Mouse (Mus musculus): ENCODE results near the gene Tex30. TPM values are rescaled to one million over a fixed set of nuclear protein-coding genes. Genes with fewer than 3 reads are reported as not detected.

Gene Tex30
- polyA plus RNA-seq, 1 experiment, result 6.5 TPM

GRCm38 (mm10) chr1:44119201-44120073 is 17.2 kb upstream of the Tex30 start:
- peak overlapping the region; percentile 91 for H3K4me2 ChIP-seq (ENCODE audit: low read depth)
- H3K4me3 ChIP-seq, result peak overlapping the region; percentile 78
- H3ac ChIP-seq (ENCODE audit: control insufficient read depth, insufficient read length), result peak overlapping the region; percentile 82
- TF ChIP-seq SRF (IDR thresholded peaks at IDR 0.05; ENCODE audit: control insufficient read depth, insufficient read length, low read depth) (no peak), POLR2A (IDR thresholded peaks at IDR 0.05; ENCODE audit: insufficient read length, low read depth) (peak; percentile 79), REST (IDR thresholded peaks at IDR 0.05; ENCODE audit: insufficient read depth, insufficient read length) (peak; percentile 27), USF1 (IDR thresholded peaks at IDR 0.05; ENCODE audit: low read depth) (no peak), CEBPB (IDR thresholded peaks at IDR 0.05; ENCODE audit: insufficient read depth, poor library complexity, severe bottlenecking) (no peak), E2F4 (IDR thresholded peaks at IDR 0.05; ENCODE audit: insufficient read depth) (no peak), MYOD1 (IDR thresholded peaks at IDR 0.05; ENCODE audit: control insufficient read depth in 1 of 3, insufficient read length in 2 of 3, low read depth in 2 of 3) (no peak), MYOG (IDR thresholded peaks at IDR 0.05; ENCODE audit: control insufficient read depth in 1 of 3, insufficient read depth in 1 of 3, insufficient read length in 2 of 3, low read depth in 2 of 3) (peak in 1 of 3 experiments; percentile 1), TCF3 (IDR thresholded peaks at IDR 0.05; ENCODE audit: insufficient read length, low read depth) (no peak), TCF12 (IDR thresholded peaks at IDR 0.05; ENCODE audit: insufficient read depth, poor library complexity, severe bottlenecking) (no peak), POLR2AphosphoS2 (IDR thresholded peaks at IDR 0.05; ENCODE audit: insufficient read length, low read depth) (no peak), MAX (IDR thresholded peaks at IDR 0.05; ENCODE audit: low read depth) (no peak)
- peaks cover 21% of the 10 kb centered on the region for H3K36me3 ChIP-seq (ENCODE audit: control insufficient read depth, insufficient read depth)
- peaks cover 21% of the 10 kb centered on the region for H3K79me2 ChIP-seq (ENCODE audit: control insufficient read depth, insufficient read depth)
- H3K27me3 ChIP-seq (ENCODE audit: control insufficient read depth, insufficient read depth, insufficient read length), result no peaks in the 10 kb centered on the region

GRCm38 (mm10) chr1:44118239-44119054 is 16.2 kb upstream of the Tex30 start, which contains the start of the genes Kdelc1 and Bivm:
Gene Kdelc1, minus strand, starts transcription at chr1:44118808.
Gene Bivm, plus strand, starts transcription at chr1:44118957.
- Histone ChIP-seq H3K4me3 (peak within 1 kb of the TSS; percentile 78), H3ac (ENCODE audit: control insufficient read depth, insufficient read length) (peak within 1 kb of the TSS; percentile 82), H3K27me3 (ENCODE audit: control insufficient read depth, insufficient read depth, insufficient read length) (no peaks in the 10 kb centered on the region), H3K4me2 (ENCODE audit: low read depth) (peak within 1 kb of the TSS; percentile 91), H3K36me3 (ENCODE audit: control insufficient read depth, insufficient read depth) (peaks cover 31% of the 10 kb centered on the region), H3K79me2 (ENCODE audit: control insufficient read depth, insufficient read depth) (peaks cover 21% of the 10 kb centered on the region)
- TF ChIP-seq MYOD1 (IDR thresholded peaks at IDR 0.05; ENCODE audit: control insufficient read depth in 1 of 3, insufficient read length in 2 of 3, low read depth in 2 of 3) (no peak), E2F4 (IDR thresholded peaks at IDR 0.05; ENCODE audit: insufficient read depth) (no peak), MAX (IDR thresholded peaks at IDR 0.05; ENCODE audit: low read depth) (no peak), MYOG (IDR thresholded peaks at IDR 0.05; ENCODE audit: control insufficient read depth in 1 of 3, insufficient read depth in 1 of 3, insufficient read length in 2 of 3, low read depth in 2 of 3) (no peak), USF1 (IDR thresholded peaks at IDR 0.05; ENCODE audit: low read depth) (peak; percentile 15), CEBPB (IDR thresholded peaks at IDR 0.05; ENCODE audit: insufficient read depth, poor library complexity, severe bottlenecking) (no peak), REST (IDR thresholded peaks at IDR 0.05; ENCODE audit: insufficient read depth, insufficient read length) (no peak), TCF3 (IDR thresholded peaks at IDR 0.05; ENCODE audit: insufficient read length, low read depth) (no peak), SRF (IDR thresholded peaks at IDR 0.05; ENCODE audit: control insufficient read depth, insufficient read length, low read depth) (no peak), POLR2A (IDR thresholded peaks at IDR 0.05; ENCODE audit: insufficient read length, low read depth) (peak; percentile 64), POLR2AphosphoS2 (IDR thresholded peaks at IDR 0.05; ENCODE audit: insufficient read length, low read depth) (peak; percentile 67)

- no peak for TF ChIP-seq TCF12 (IDR thresholded peaks at IDR 0.05; ENCODE audit: insufficient read depth, poor library complexity, severe bottlenecking)
- TF ChIP-seq MYOD1 (IDR thresholded peaks at IDR 0.05; ENCODE audit: control insufficient read depth in 1 of 3, insufficient read length in 2 of 3, low read depth in 2 of 3), result no peak
- no peak for TF ChIP-seq MYOG (IDR thresholded peaks at IDR 0.05; ENCODE audit: control insufficient read depth in 1 of 3, insufficient read depth in 1 of 3, insufficient read length in 2 of 3, low read depth in 2 of 3)
- TF ChIP-seq TCF3 (IDR thresholded peaks at IDR 0.05; ENCODE audit: insufficient read length, low read depth), result no peak
- no peak for TF ChIP-seq CEBPB (IDR thresholded peaks at IDR 0.05; ENCODE audit: insufficient read depth, poor library complexity, severe bottlenecking)
- no peak for TF ChIP-seq USF1 (IDR thresholded peaks at IDR 0.05; ENCODE audit: low read depth)
- TF ChIP-seq E2F4 (IDR thresholded peaks at IDR 0.05; ENCODE audit: insufficient read depth), result no peak
- no peak for TF ChIP-seq REST (IDR thresholded peaks at IDR 0.05; ENCODE audit: insufficient read depth, insufficient read length)
- TF ChIP-seq SRF (IDR thresholded peaks at IDR 0.05; ENCODE audit: control insufficient read depth, insufficient read length, low read depth), result no peak
- TF ChIP-seq MAX (IDR thresholded peaks at IDR 0.05; ENCODE audit: low read depth), result no peak
- no peak for TF ChIP-seq POLR2A (IDR thresholded peaks at IDR 0.05; ENCODE audit: insufficient read length, low read depth)
- TF ChIP-seq POLR2AphosphoS2 (IDR thresholded peaks at IDR 0.05; ENCODE audit: insufficient read length, low read depth), result no peak
- Histone ChIP-seq H3K4me3 (peak overlapping the region; percentile 78), H3K79me2 (ENCODE audit: control insufficient read depth, insufficient read depth) (peaks cover 21% of the 10 kb centered on the region), H3K36me3 (ENCODE audit: control insufficient read depth, insufficient read depth) (peaks cover 39% of the 10 kb centered on the region), H3K27me3 (ENCODE audit: control insufficient read depth, insufficient read depth, insufficient read length) (no peaks in the 10 kb centered on the region), H3ac (ENCODE audit: control insufficient read depth, insufficient read length) (no peak overlapping the region), H3K4me2 (ENCODE audit: low read depth) (peak overlapping the region; percentile 68)
These were observed 15.3 kb upstream of the Tex30 start for GRCm38 (mm10) chr1:44117571-44117970.

GRCm38 (mm10) chr1:44102939-44103338 is 698 bp upstream of the Tex30 start:
- Histone ChIP-seq H3K79me2 (ENCODE audit: control insufficient read depth, insufficient read depth) (peaks cover 19% of the 10 kb centered on the region), H3K4me2 (ENCODE audit: low read depth) (peak overlapping the region; percentile 82), H3K27me3 (ENCODE audit: control insufficient read depth, insufficient read depth, insufficient read length) (no peaks in the 10 kb centered on the region), H3K4me3 (peak overlapping the region; percentile 53), H3ac (ENCODE audit: control insufficient read depth, insufficient read length) (no peak overlapping the region), H3K36me3 (ENCODE audit: control insufficient read depth, insufficient read depth) (peaks cover 24% of the 10 kb centered on the region)
- TF ChIP-seq MAX (IDR thresholded peaks at IDR 0.05; ENCODE audit: low read depth) (no peak), TCF12 (IDR thresholded peaks at IDR 0.05; ENCODE audit: insufficient read depth, poor library complexity, severe bottlenecking) (no peak), TCF3 (IDR thresholded peaks at IDR 0.05; ENCODE audit: insufficient read length, low read depth) (no peak), USF1 (IDR thresholded peaks at IDR 0.05; ENCODE audit: low read depth) (no peak), POLR2AphosphoS2 (IDR thresholded peaks at IDR 0.05; ENCODE audit: insufficient read length, low read depth) (no peak), POLR2A (IDR thresholded peaks at IDR 0.05; ENCODE audit: insufficient read length, low read depth) (no peak), CEBPB (IDR thresholded peaks at IDR 0.05; ENCODE audit: insufficient read depth, poor library complexity, severe bottlenecking) (no peak), SRF (IDR thresholded peaks at IDR 0.05; ENCODE audit: control insufficient read depth, insufficient read length, low read depth) (no peak), MYOG (IDR thresholded peaks at IDR 0.05; ENCODE audit: control insufficient read depth in 1 of 3, insufficient read depth in 1 of 3, insufficient read length in 2 of 3, low read depth in 2 of 3) (no peak)

Data from myocyte (in vitro differentiated cells).